Mouse (Mus musculus): ENCODE measurements around the gene Rora. TPM values are rescaled to one million over a fixed set of nuclear protein-coding genes. Genes with fewer than 3 reads are reported as not detected.
A peak's percentile ranks its signal among the peaks of the same experiment; 100 is the strongest.

The Rora gene
- polyA plus RNA-seq, 1 experiment from 2014 or later, result 23.2 TPM

GRCm38 (mm10) chr9:68786614-68787293, 133.2 kb downstream of the Rora start:
- 87% methylated on average over 8 of the region's 8 CpGs for WGBS
- Histone ChIP-seq H3K27ac (ENCODE audit: low read depth, low read length) (no peak overlapping the region), H3K36me3 (ENCODE audit: control insufficient read depth, insufficient read depth, low read length) (no peaks in the 10 kb centered on the region), H3K4me1 (ENCODE audit: control insufficient read depth, insufficient read depth, low read length) (no peaks in the 10 kb centered on the region), H3K4me2 (ENCODE audit: low read depth, low read length) (no peak overlapping the region), H3K9me3 (ENCODE audit: control insufficient read depth, low read length) (no peaks in the 10 kb centered on the region), H3K4me3 (ENCODE audit: low read depth, low read length) (no peak overlapping the region), H3K9ac (replicated peaks; ENCODE audit: low read depth, low read length) (no peak overlapping the region), H3K27me3 (ENCODE audit: control insufficient read depth, insufficient read depth, low read length) (no peaks in the 10 kb centered on the region)
- ATAC-seq (ENCODE audit: low read depth), result no peak

- H3K4me1 ChIP-seq (ENCODE audit: control insufficient read depth, insufficient read depth, low read length), result peaks cover 7% of the 10 kb centered on the region; the same call in 1 of the 2 replicates
- ATAC-seq (ENCODE audit: low read depth), result no peak
- no peaks in the 10 kb centered on the region for H3K36me3 ChIP-seq (ENCODE audit: control insufficient read depth, insufficient read depth, low read length)
- no peak overlapping the region for H3K9ac ChIP-seq (replicated peaks; ENCODE audit: low read depth, low read length)
- 88% methylated on average over 2 of the region's 2 CpGs for WGBS
- no peak overlapping the region for H3K27ac ChIP-seq (ENCODE audit: low read depth, low read length)
- no peaks in the 10 kb centered on the region for H3K27me3 ChIP-seq (ENCODE audit: control insufficient read depth, insufficient read depth, low read length)
- no peak overlapping the region for H3K4me3 ChIP-seq (ENCODE audit: low read depth, low read length)
- H3K4me2 ChIP-seq (ENCODE audit: low read depth, low read length), result no peak overlapping the region
- no peaks in the 10 kb centered on the region for H3K9me3 ChIP-seq (ENCODE audit: control insufficient read depth, low read length)
Measured at GRCm38 (mm10) chr9:68787665-68788064, 134.1 kb downstream of the Rora start.

- 73% methylated on average over 4 of the region's 4 CpGs for WGBS
- H3K27ac ChIP-seq (ENCODE audit: low read depth, low read length), result no peak overlapping the region
- ATAC-seq (ENCODE audit: low read depth), result no peak
- no peak overlapping the region for H3K4me2 ChIP-seq (ENCODE audit: low read depth, low read length)
- no peaks in the 10 kb centered on the region for H3K9me3 ChIP-seq (ENCODE audit: control insufficient read depth, low read length)
- peaks cover 18% of the 10 kb centered on the region for H3K4me1 ChIP-seq (ENCODE audit: control insufficient read depth, insufficient read depth, low read length)
- H3K9ac ChIP-seq (replicated peaks; ENCODE audit: low read depth, low read length), result no peak overlapping the region
- H3K36me3 ChIP-seq (ENCODE audit: control insufficient read depth, insufficient read depth, low read length), result no peaks in the 10 kb centered on the region
- no peaks in the 10 kb centered on the region for H3K27me3 ChIP-seq (ENCODE audit: control insufficient read depth, insufficient read depth, low read length)
- H3K4me3 ChIP-seq (ENCODE audit: low read depth, low read length), result no peak overlapping the region
Measured at GRCm38 (mm10) chr9:68790922-68791321, 137.3 kb downstream of the Rora start.

- peaks cover 18% of the 10 kb centered on the region for H3K4me1 ChIP-seq (ENCODE audit: control insufficient read depth, insufficient read depth, low read length)
- H3K4me2 ChIP-seq (ENCODE audit: low read depth, low read length), result peak overlapping the region; percentile 17; the same call in 1 of the 2 replicates
- H3K9me3 ChIP-seq (ENCODE audit: control insufficient read depth, low read length), result no peaks in the 10 kb centered on the region
- ATAC-seq (ENCODE audit: low read depth), result peak; percentile 49; the same call in 1 of the 2 replicates
- no peak overlapping the region for H3K9ac ChIP-seq (replicated peaks; ENCODE audit: low read depth, low read length)
- no peaks in the 10 kb centered on the region for H3K36me3 ChIP-seq (ENCODE audit: control insufficient read depth, insufficient read depth, low read length)
- H3K27ac ChIP-seq (ENCODE audit: low read depth, low read length), result no peak overlapping the region
- 45% methylated on average over 16 of the region's 16 CpGs for WGBS
- no peak overlapping the region for H3K4me3 ChIP-seq (ENCODE audit: low read depth, low read length)
- no peaks in the 10 kb centered on the region for H3K27me3 ChIP-seq (ENCODE audit: control insufficient read depth, insufficient read depth, low read length)
Measured at GRCm38 (mm10) chr9:68791982-68792540, 138.5 kb downstream of the Rora start.

- no peak overlapping the region for H3K9ac ChIP-seq (replicated peaks; ENCODE audit: low read depth, low read length)
- no peaks in the 10 kb centered on the region for H3K36me3 ChIP-seq (ENCODE audit: control insufficient read depth, insufficient read depth, low read length)
- H3K4me1 ChIP-seq (ENCODE audit: control insufficient read depth, insufficient read depth, low read length), result peaks cover 18% of the 10 kb centered on the region
- 24% methylated on average over 13 of the region's 13 CpGs for WGBS
- peak; percentile 58; the same call in 1 of the 2 replicates for ATAC-seq (ENCODE audit: low read depth)
- no peak overlapping the region for H3K4me3 ChIP-seq (ENCODE audit: low read depth, low read length)
- H3K27me3 ChIP-seq (ENCODE audit: control insufficient read depth, insufficient read depth, low read length), result no peaks in the 10 kb centered on the region
- no peaks in the 10 kb centered on the region for H3K9me3 ChIP-seq (ENCODE audit: control insufficient read depth, low read length)
- H3K27ac ChIP-seq (ENCODE audit: low read depth, low read length), result no peak overlapping the region
- H3K4me2 ChIP-seq (ENCODE audit: low read depth, low read length), result no peak overlapping the region
Measured at GRCm38 (mm10) chr9:68795314-68795713, 141.7 kb downstream of the Rora start.

- Histone ChIP-seq H3K4me1 (ENCODE audit: control insufficient read depth, insufficient read depth, low read length) (peaks cover 10% of the 10 kb centered on the region), H3K9me3 (ENCODE audit: control insufficient read depth, low read length) (no peaks in the 10 kb centered on the region), H3K27ac (ENCODE audit: low read depth, low read length) (no peak overlapping the region), H3K27me3 (ENCODE audit: control insufficient read depth, insufficient read depth, low read length) (no peaks in the 10 kb centered on the region), H3K9ac (replicated peaks; ENCODE audit: low read depth, low read length) (no peak overlapping the region), H3K4me2 (ENCODE audit: low read depth, low read length) (no peak overlapping the region), H3K4me3 (ENCODE audit: low read depth, low read length) (no peak overlapping the region), H3K36me3 (ENCODE audit: control insufficient read depth, insufficient read depth, low read length) (no peaks in the 10 kb centered on the region)
- 90% methylated on average over 4 of the region's 4 CpGs for WGBS
- no peak for ATAC-seq (ENCODE audit: low read depth)
Measured at GRCm38 (mm10) chr9:68798221-68798620, 144.6 kb downstream of the Rora start.

GRCm38 (mm10) chr9:68799065-68799464, 145.5 kb downstream of the Rora start:
- no peaks in the 10 kb centered on the region for H3K9me3 ChIP-seq (ENCODE audit: control insufficient read depth, low read length)
- WGBS, result 91% methylated on average over 6 of the region's 6 CpGs

GRCm38 (mm10) chr9:68804229-68804628, 150.6 kb downstream of the Rora start:
- 63% methylated on average over 6 of the region's 6 CpGs for WGBS
- H3K4me2 ChIP-seq (ENCODE audit: low read depth, low read length), result no peak overlapping the region
- H3K4me3 ChIP-seq (ENCODE audit: low read depth, low read length), result no peak overlapping the region
- peaks cover 8% of the 10 kb centered on the region; the same call in 1 of the 2 replicates for H3K4me1 ChIP-seq (ENCODE audit: control insufficient read depth, insufficient read depth, low read length)
- ATAC-seq (ENCODE audit: low read depth), result no peak
- no peak overlapping the region for H3K27ac ChIP-seq (ENCODE audit: low read depth, low read length)
- H3K9me3 ChIP-seq (ENCODE audit: control insufficient read depth, low read length), result no peaks in the 10 kb centered on the region
- H3K27me3 ChIP-seq (ENCODE audit: control insufficient read depth, insufficient read depth, low read length), result no peaks in the 10 kb centered on the region
- no peaks in the 10 kb centered on the region for H3K36me3 ChIP-seq (ENCODE audit: control insufficient read depth, insufficient read depth, low read length)
- H3K9ac ChIP-seq (replicated peaks; ENCODE audit: low read depth, low read length), result no peak overlapping the region

More at GRCm38 (mm10) chr9:68799065-68799464, 145.5 kb downstream of the Rora start:
- Histone ChIP-seq H3K4me2 (ENCODE audit: low read depth, low read length) (no peak overlapping the region), H3K27me3 (ENCODE audit: control insufficient read depth, insufficient read depth, low read length) (no peaks in the 10 kb centered on the region), H3K27ac (ENCODE audit: low read depth, low read length) (no peak overlapping the region), H3K4me3 (ENCODE audit: low read depth, low read length) (no peak overlapping the region), H3K9ac (replicated peaks; ENCODE audit: low read depth, low read length) (no peak overlapping the region), H3K36me3 (ENCODE audit: control insufficient read depth, insufficient read depth, low read length) (no peaks in the 10 kb centered on the region), H3K4me1 (ENCODE audit: control insufficient read depth, insufficient read depth, low read length) (peaks cover 13% of the 10 kb centered on the region)
- no peak for ATAC-seq (ENCODE audit: low read depth)

GRCm38 (mm10) chr9:68805776-68806175, 152.2 kb downstream of the Rora start:
- Histone ChIP-seq H3K9ac (replicated peaks; ENCODE audit: low read depth, low read length) (no peak overlapping the region), H3K4me3 (ENCODE audit: low read depth, low read length) (no peak overlapping the region), H3K27ac (ENCODE audit: low read depth, low read length) (peak overlapping the region; percentile 55), H3K36me3 (ENCODE audit: control insufficient read depth, insufficient read depth, low read length) (no peaks in the 10 kb centered on the region), H3K27me3 (ENCODE audit: control insufficient read depth, insufficient read depth, low read length) (no peaks in the 10 kb centered on the region), H3K9me3 (ENCODE audit: control insufficient read depth, low read length) (no peaks in the 10 kb centered on the region), H3K4me2 (ENCODE audit: low read depth, low read length) (no peak overlapping the region), H3K4me1 (ENCODE audit: control insufficient read depth, insufficient read depth, low read length) (peaks cover 8% of the 10 kb centered on the region; the same call in 1 of the 2 replicates)
- ATAC-seq (ENCODE audit: low read depth), result peak; percentile 38; the same call in 1 of the 2 replicates
- WGBS, result 11% methylated on average over 5 of the region's 5 CpGs

Measured in neural tube, embryonic 14.5 days (tissue).